Mouse (Mus musculus) heart, postnatal 0 days (tissue): ENCODE measurements at regions not wholly inside any gene's neighbourhood (a gene's known extent, or its start where the extent isn't known, plus 50 kb on each side); places are given as distances from the start of the nearest gene placed in this dataset.
A peak's percentile ranks its signal among the peaks of the same experiment; 100 is the strongest.

Source experiments
- ATAC-seq: fragments of 200-750 bp; cut with Nextera tagmentation; 2 replicates; pipeline ENCODE4 v1.8.0; 2017; ENCODE audit warnings: low read depth, moderate number of reproducible peaks, moderate library complexity; ENCODE audit not compliant: insufficient read depth
- DNase-seq: peaks from one replicate; pipeline ENCODE4 v3.0.0-alpha.2; 2016; ENCODE audit warnings: low spot score
- H3K27ac ChIP-seq: fragments of 300-500 bp; sonication (generic); 2 replicates; pipeline ENCODE4 v1.5.1; 2014; ENCODE audit warnings: low read depth, mild to moderate bottlenecking
- H3K27me3 ChIP-seq: fragments of 300-500 bp; sonication (generic); 2 replicates; pipeline ENCODE4 v1.6.1; 2014; ENCODE audit warnings: low read length, mixed read lengths; ENCODE audit not compliant: control insufficient read depth, insufficient read depth
- H3K36me3 ChIP-seq: fragments of 300-500 bp; sonication (generic); replicated peaks from 2 replicates; pipeline ENCODE4 v1.6.1; 2014; ENCODE audit warnings: low read length, mixed read lengths; ENCODE audit not compliant: control insufficient read depth, insufficient read depth
- H3K4me1 ChIP-seq: fragments of 300-500 bp; sonication (generic); 2 replicates; pipeline ENCODE4 v1.6.1; 2014; ENCODE audit warnings: antibody characterized with exemption; ENCODE audit not compliant: control insufficient read depth, insufficient read depth
- H3K4me2 ChIP-seq: fragments of 300-500 bp; sonication (generic); 2 replicates; pipeline ENCODE4 v1.6.1; 2014; ENCODE audit warnings: low read depth, mild to moderate bottlenecking, low read length, moderate library complexity
- H3K4me3 ChIP-seq: fragments of 300-500 bp; sonication (generic); 2 replicates; pipeline ENCODE4 v1.5.1; 2014; ENCODE audit warnings: low read depth, low read length
- H3K9ac ChIP-seq: fragments of 300-500 bp; sonication (generic); replicated peaks from 2 replicates; pipeline ENCODE4 v1.6.1; 2014; ENCODE audit warnings: low read depth, low read length, mixed read lengths
- H3K9me3 ChIP-seq: fragments of 300-500 bp; sonication (generic); replicated peaks from 2 replicates; pipeline ENCODE4 v1.6.1; 2016; ENCODE audit warnings: low read length; ENCODE audit not compliant: control insufficient read depth
- CTCF ChIP-seq: IDR thresholded peaks from 2 replicates; pipeline ENCODE4 v1.5.1; 2016; ENCODE audit warnings: antibody characterized with exemption, control low read depth, low read depth
- EP300 ChIP-seq: IDR thresholded peaks from 2 replicates; pipeline ENCODE4 v1.6.1; 2016; ENCODE audit warnings: antibody characterized with exemption, low read depth
- WGBS: fragments of 180-500 bp; shearing (Covaris S2); extraction: QIAGEN DNeasy Blood & Tissue Kit; methylation state at CpG from one replicate; pipeline ENCODE4 v1.1.7; 2014; 5-methylcytosine and 5-hydroxymethylcytosine counted together

GRCm38 (mm10) chr8:84336376-84336775 is 51.9 kb upstream of the Cacna1a start:
- ATAC-seq, result no peak
- Histone ChIP-seq H3K9ac (no peak overlapping the region), H3K4me1 (no peaks in the 10 kb centered on the region), H3K27ac (no peak overlapping the region), H3K27me3 (peaks cover 30% of the 10 kb centered on the region), H3K9me3 (no peaks in the 10 kb centered on the region), H3K36me3 (no peaks in the 10 kb centered on the region), H3K4me3 (no peak overlapping the region), H3K4me2 (no peak overlapping the region)
- 59% methylated on average over 6 of the region's 6 CpGs for WGBS
- no peak for DNase-seq
- TF ChIP-seq EP300 (no peak), CTCF (no peak)

DNA sequence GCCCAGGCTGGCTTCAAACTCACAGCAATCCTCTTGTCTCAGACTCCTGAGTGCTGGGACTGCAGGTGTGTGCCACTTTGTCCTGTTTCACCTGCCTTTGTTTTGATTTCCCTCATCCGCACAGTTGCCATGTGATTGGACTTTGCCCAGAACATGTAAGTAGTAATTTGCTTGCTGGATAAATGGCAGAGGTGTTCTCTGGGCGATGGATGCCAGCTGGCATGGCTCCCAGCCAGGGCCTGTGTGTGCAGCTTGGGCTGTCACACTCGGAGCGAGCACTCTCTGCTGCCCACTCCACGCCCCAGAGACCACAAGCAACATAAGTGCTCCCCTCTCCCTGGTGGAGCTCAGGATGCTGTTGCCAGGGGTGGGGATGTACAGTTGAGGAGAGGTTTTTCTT is 53.9 kb upstream of the Cacna1a start:
- no peaks in the 10 kb centered on the region for H3K9me3 ChIP-seq
- no peaks in the 10 kb centered on the region for H3K36me3 ChIP-seq
- no peaks in the 10 kb centered on the region for H3K4me1 ChIP-seq
- H3K4me3 ChIP-seq, result no peak overlapping the region
- H3K27me3 ChIP-seq, result peaks cover 20% of the 10 kb centered on the region
- TF ChIP-seq EP300 (no peak), CTCF (no peak)
- WGBS, result 56% methylated on average over 5 of the region's 5 CpGs
- no peak overlapping the region for H3K27ac ChIP-seq
- ATAC-seq (no peak), DNase-seq (no peak)
- no peak overlapping the region for H3K9ac ChIP-seq
- H3K4me2 ChIP-seq, result no peak overlapping the region

DNA sequence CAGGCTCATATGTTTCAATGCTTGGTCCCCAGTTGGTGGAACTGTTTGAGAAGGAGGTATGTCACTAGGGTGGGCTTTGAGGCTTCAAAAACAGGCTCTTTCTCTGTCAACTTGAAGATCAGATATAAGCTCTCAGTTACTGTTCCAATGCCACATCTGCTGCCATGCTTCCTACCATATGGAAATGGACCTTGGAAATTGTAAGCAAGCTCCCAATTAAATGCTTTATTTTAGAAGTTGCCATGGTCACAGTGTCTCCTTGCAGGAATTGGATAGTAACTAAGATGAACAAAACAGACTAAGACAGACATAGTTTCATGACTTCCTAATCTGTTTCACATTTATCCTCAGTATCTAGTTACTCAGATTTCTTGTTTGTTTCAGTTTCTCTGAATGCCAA is 56.7 kb upstream of the Cacna1a start:
- Histone ChIP-seq H3K4me3 (no peak overlapping the region), H3K4me2 (no peak overlapping the region), H3K27me3 (no peaks in the 10 kb centered on the region), H3K9ac (no peak overlapping the region), H3K4me1 (no peaks in the 10 kb centered on the region), H3K9me3 (no peaks in the 10 kb centered on the region), H3K27ac (no peak overlapping the region), H3K36me3 (no peaks in the 10 kb centered on the region)
- TF ChIP-seq EP300 (no peak), CTCF (no peak)
- ATAC-seq (no peak), DNase-seq (no peak)

GRCm38 (mm10) chr8:84329535-84329934 is 58.7 kb upstream of the Cacna1a start:
- no peak overlapping the region for H3K27ac ChIP-seq
- H3K4me2 ChIP-seq, result no peak overlapping the region
- no peak overlapping the region for H3K4me3 ChIP-seq
- no peak for TF ChIP-seq CTCF
- no peak for TF ChIP-seq EP300
- H3K9me3 ChIP-seq, result no peaks in the 10 kb centered on the region
- H3K36me3 ChIP-seq, result no peaks in the 10 kb centered on the region
- DNase-seq (no peak), ATAC-seq (no peak)
- H3K9ac ChIP-seq, result no peak overlapping the region
- 59% methylated on average over 8 of the region's 8 CpGs for WGBS
- no peaks in the 10 kb centered on the region for H3K4me1 ChIP-seq
- no peaks in the 10 kb centered on the region for H3K27me3 ChIP-seq

DNA sequence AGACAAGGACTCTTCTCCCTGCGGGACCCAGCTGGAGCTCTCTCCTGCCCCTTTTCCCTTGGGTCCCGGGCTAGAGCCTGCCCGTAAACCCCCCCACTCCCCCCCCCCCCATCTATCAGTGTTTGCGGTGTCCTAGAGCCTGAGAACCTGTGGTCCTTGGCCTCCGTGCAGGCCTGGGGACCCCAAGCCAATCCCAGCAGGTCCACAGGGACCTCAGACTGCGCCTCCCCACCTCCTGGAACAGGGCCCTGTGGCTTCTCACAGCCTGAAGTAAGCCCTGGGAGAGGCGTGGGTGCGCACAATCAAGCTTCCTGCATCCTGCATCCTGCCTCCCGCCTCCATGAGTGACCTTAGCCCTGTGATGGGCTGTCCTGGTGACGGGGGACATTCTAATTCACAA is 52.6 kb upstream of the Ccdc130 start:
- no peaks in the 10 kb centered on the region for H3K27me3 ChIP-seq
- H3K36me3 ChIP-seq, result no peaks in the 10 kb centered on the region
- no peak overlapping the region for H3K9ac ChIP-seq
- peak; percentile 12 for DNase-seq
- TF ChIP-seq CTCF, result no peak
- no peak for TF ChIP-seq EP300
- H3K4me1 ChIP-seq, result no peaks in the 10 kb centered on the region
- H3K4me3 ChIP-seq, result no peak overlapping the region
- H3K9me3 ChIP-seq, result no peaks in the 10 kb centered on the region
- WGBS, result 56% methylated on average over 10 of the region's 10 CpGs
- ATAC-seq, result peak; percentile 75
- no peak overlapping the region for H3K4me2 ChIP-seq
- no peak overlapping the region for H3K27ac ChIP-seq

- no peak for DNase-seq
- Histone ChIP-seq H3K27ac (no peak overlapping the region), H3K27me3 (no peaks in the 10 kb centered on the region), H3K9ac (no peak overlapping the region), H3K4me3 (no peak overlapping the region), H3K36me3 (no peaks in the 10 kb centered on the region), H3K4me1 (no peaks in the 10 kb centered on the region), H3K4me2 (no peak overlapping the region), H3K9me3 (no peaks in the 10 kb centered on the region)
- no peak for ATAC-seq
- TF ChIP-seq CTCF (no peak), EP300 (no peak)
- 55% methylated on average over 3 of the region's 3 CpGs for WGBS
Observed at GRCm38 (mm10) chr8:84321841-84322240, 51.7 kb upstream of the Ccdc130 start.
